Mouse (Mus musculus): ENCODE measurements around the gene Ccdc92b.

DNA sequence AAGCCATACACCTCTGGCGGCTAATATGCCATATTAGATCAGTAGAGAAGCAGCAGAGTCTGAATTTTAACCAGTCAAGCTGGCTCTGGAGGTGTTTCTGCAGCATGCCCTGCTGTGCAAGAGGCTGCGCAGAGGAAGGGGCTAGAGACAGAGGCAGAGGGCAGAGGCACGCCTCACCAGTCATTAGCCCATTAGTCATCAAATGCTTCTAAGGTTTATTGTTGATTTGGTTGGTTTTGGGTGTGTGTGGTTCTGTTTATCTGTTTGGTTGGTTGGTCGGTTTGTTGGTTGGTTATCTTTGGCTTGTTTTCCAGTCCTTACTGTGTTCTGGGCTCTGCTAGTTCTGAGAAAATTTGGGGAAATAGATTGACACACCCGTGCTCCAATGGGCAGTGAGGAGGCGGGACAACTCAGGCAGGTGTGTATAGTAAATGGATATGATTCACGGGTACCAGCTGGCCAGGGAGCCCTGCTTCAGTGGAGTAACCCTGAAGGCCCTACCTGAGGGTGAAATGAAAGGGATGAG, 35.5 kb upstream of the Ccdc92b start:
- no peak for TF ChIP-seq POLR2AphosphoS2 (IDR thresholded peaks at IDR 0.05; ENCODE audit: insufficient read length, low read depth)
- no peak for TF ChIP-seq POLR2A (IDR thresholded peaks at IDR 0.05; ENCODE audit: insufficient read length, low read depth)
- no peak for TF ChIP-seq E2F4 (IDR thresholded peaks at IDR 0.05; ENCODE audit: insufficient read depth)
- TF ChIP-seq USF1 (IDR thresholded peaks at IDR 0.05; ENCODE audit: low read depth) = no peak
- TF ChIP-seq CEBPB (IDR thresholded peaks at IDR 0.05; ENCODE audit: insufficient read depth, poor library complexity, severe bottlenecking) = no peak
- no peak for TF ChIP-seq TCF12 (IDR thresholded peaks at IDR 0.05; ENCODE audit: insufficient read depth, poor library complexity, severe bottlenecking)
- TF ChIP-seq MAX (IDR thresholded peaks at IDR 0.05; ENCODE audit: low read depth) = no peak
- no peak for TF ChIP-seq MYOD1 (IDR thresholded peaks at IDR 0.05; ENCODE audit: control insufficient read depth in 1 of 3, insufficient read length in 2 of 3, low read depth in 2 of 3)
- TF ChIP-seq MYOG (IDR thresholded peaks at IDR 0.05; ENCODE audit: control insufficient read depth in 1 of 3, insufficient read depth in 1 of 3, insufficient read length in 2 of 3, low read depth in 2 of 3) = no peak
- TF ChIP-seq REST (IDR thresholded peaks at IDR 0.05; ENCODE audit: insufficient read depth, insufficient read length) = no peak
